Mouse (Mus musculus) forebrain, embryonic 14.5 days (tissue): ENCODE measurements around the gene Cpm. TPM values are rescaled to one million over a fixed set of nuclear protein-coding genes. Genes with fewer than 3 reads are reported as not detected.

Experiments
- ATAC-seq: fragments of 200-750 bp; cut with Nextera tagmentation; 2 replicates; pipeline ENCODE4 v1.8.0; 2017; ENCODE audit warnings: mild to moderate bottlenecking, moderate library complexity
- DNase-seq: peaks from one replicate; pipeline ENCODE4 v3.0.0-alpha.2; 2015; ENCODE audit warnings: low spot score
- H3K27ac ChIP-seq: fragments of 300-500 bp; sonication (generic); 2 replicates; pipeline ENCODE4 v1.5.1; 2014; ENCODE audit warnings: low read depth, mild to moderate bottlenecking, control low read depth, low read length, moderate library complexity
- H3K27me3 ChIP-seq: fragments of 300-500 bp; sonication (generic); replicated peaks from 2 replicates; pipeline ENCODE4 v1.6.1; 2014; ENCODE audit warnings: low read length, control low read depth, mixed read lengths; ENCODE audit not compliant: control insufficient read depth, insufficient read depth
- H3K36me3 ChIP-seq: fragments of 300-500 bp; sonication (generic); 2 replicates; pipeline ENCODE4 v1.6.1; 2014; ENCODE audit warnings: low read length, control low read depth; ENCODE audit not compliant: control insufficient read depth, insufficient read depth
- H3K4me1 ChIP-seq: fragments of 300-500 bp; sonication (generic); 2 replicates; pipeline ENCODE4 v1.6.1; 2014; ENCODE audit warnings: antibody characterized with exemption, low read length, control low read depth; ENCODE audit not compliant: control insufficient read depth, insufficient read depth
- H3K4me2 ChIP-seq: fragments of 300-500 bp; sonication (generic); 2 replicates; pipeline ENCODE4 v1.6.1; 2014; ENCODE audit warnings: mild to moderate bottlenecking, control low read depth, low read length
- H3K4me3 ChIP-seq: fragments of 300-500 bp; sonication (generic); 2 replicates; pipeline ENCODE4 v1.5.1; 2014; ENCODE audit warnings: low read depth, low read length, control low read depth
- H3K9ac ChIP-seq: fragments of 300-500 bp; sonication (generic); 2 replicates; pipeline ENCODE4 v1.6.1; 2014; ENCODE audit warnings: mild to moderate bottlenecking, low read length, control low read depth, moderate library complexity
- H3K9me3 ChIP-seq: fragments of 300-500 bp; sonication (generic); replicated peaks from 2 replicates; pipeline ENCODE4 v1.6.1; 2016; ENCODE audit warnings: low read length, control low read depth, mixed read lengths; ENCODE audit not compliant: control insufficient read depth
- WGBS: fragments of 180-500 bp; shearing (Covaris S2); extraction: QIAGEN DNeasy Blood & Tissue Kit; methylation state at CpG from one replicate; pipeline ENCODE4 v1.1.7; 2014; 5-methylcytosine and 5-hydroxymethylcytosine counted together
- polyA plus RNA-seq: library from polyadenylated mRNA; unstranded; fragments of >200 nt; fragmentation: Nextera tagmentation; extraction: Ambion mirVana; gene quantifications from 2 replicates; pipeline ENCODE4 v1.2.1, GENCODE M21; 2014

Cpm gene
- polyA plus RNA-seq, 1 experiment from 2014 or later = 6.1 TPM

- Histone ChIP-seq H3K27me3 (peaks cover 17% of the 10 kb centered on the region), H3K9ac (no peak overlapping the region), H3K4me2 (no peak overlapping the region), H3K9me3 (no peaks in the 10 kb centered on the region), H3K4me3 (no peak overlapping the region), H3K4me1 (peaks cover 5% of the 10 kb centered on the region), H3K27ac (no peak overlapping the region), H3K36me3 (no peaks in the 10 kb centered on the region)
- WGBS = 62% methylated on average over 3 of the region's 3 CpGs
- ATAC-seq = no peak
- no peak for DNase-seq
Observed at GRCm38 (mm10) chr10:117624222-117624621, 5.1 kb upstream of the Cpm start.

- H3K27ac ChIP-seq = no peak overlapping the region
- H3K4me2 ChIP-seq = no peak overlapping the region
- WGBS = 84% methylated on average over 9 of the region's 9 CpGs
- H3K27me3 ChIP-seq = peaks cover 23% of the 10 kb centered on the region
- H3K9ac ChIP-seq = no peak overlapping the region
- no peaks in the 10 kb centered on the region for H3K9me3 ChIP-seq
- no peak for DNase-seq
- peaks cover 5% of the 10 kb centered on the region for H3K4me1 ChIP-seq
- H3K36me3 ChIP-seq = no peaks in the 10 kb centered on the region
- ATAC-seq = no peak
- no peak overlapping the region for H3K4me3 ChIP-seq
Observed at GRCm38 (mm10) chr10:117624655-117625497, 4.4 kb upstream of the Cpm start.

- DNase-seq (no peak), ATAC-seq (no peak)
- H3K27ac ChIP-seq = no peak overlapping the region
- peaks cover 30% of the 10 kb centered on the region for H3K27me3 ChIP-seq
- no peak overlapping the region for H3K4me2 ChIP-seq
- H3K36me3 ChIP-seq = no peaks in the 10 kb centered on the region
- WGBS = 64% methylated on average over 9 of the region's 9 CpGs
- no peak overlapping the region for H3K4me3 ChIP-seq
- peaks cover 5% of the 10 kb centered on the region for H3K4me1 ChIP-seq
- no peaks in the 10 kb centered on the region for H3K9me3 ChIP-seq
- H3K9ac ChIP-seq = no peak overlapping the region
Observed at GRCm38 (mm10) chr10:117625500-117626296, 3.6 kb upstream of the Cpm start.

- Histone ChIP-seq H3K27ac (no peak overlapping the region), H3K4me1 (peaks cover 5% of the 10 kb centered on the region), H3K9me3 (no peaks in the 10 kb centered on the region), H3K4me3 (no peak overlapping the region), H3K27me3 (peaks cover 35% of the 10 kb centered on the region), H3K4me2 (no peak overlapping the region), H3K9ac (no peak overlapping the region), H3K36me3 (no peaks in the 10 kb centered on the region)
- WGBS = 85% methylated on average over 3 of the region's 3 CpGs
- DNase-seq = no peak
- ATAC-seq = no peak
Observed at GRCm38 (mm10) chr10:117626297-117626613, 3.0 kb upstream of the Cpm start.

DNA sequence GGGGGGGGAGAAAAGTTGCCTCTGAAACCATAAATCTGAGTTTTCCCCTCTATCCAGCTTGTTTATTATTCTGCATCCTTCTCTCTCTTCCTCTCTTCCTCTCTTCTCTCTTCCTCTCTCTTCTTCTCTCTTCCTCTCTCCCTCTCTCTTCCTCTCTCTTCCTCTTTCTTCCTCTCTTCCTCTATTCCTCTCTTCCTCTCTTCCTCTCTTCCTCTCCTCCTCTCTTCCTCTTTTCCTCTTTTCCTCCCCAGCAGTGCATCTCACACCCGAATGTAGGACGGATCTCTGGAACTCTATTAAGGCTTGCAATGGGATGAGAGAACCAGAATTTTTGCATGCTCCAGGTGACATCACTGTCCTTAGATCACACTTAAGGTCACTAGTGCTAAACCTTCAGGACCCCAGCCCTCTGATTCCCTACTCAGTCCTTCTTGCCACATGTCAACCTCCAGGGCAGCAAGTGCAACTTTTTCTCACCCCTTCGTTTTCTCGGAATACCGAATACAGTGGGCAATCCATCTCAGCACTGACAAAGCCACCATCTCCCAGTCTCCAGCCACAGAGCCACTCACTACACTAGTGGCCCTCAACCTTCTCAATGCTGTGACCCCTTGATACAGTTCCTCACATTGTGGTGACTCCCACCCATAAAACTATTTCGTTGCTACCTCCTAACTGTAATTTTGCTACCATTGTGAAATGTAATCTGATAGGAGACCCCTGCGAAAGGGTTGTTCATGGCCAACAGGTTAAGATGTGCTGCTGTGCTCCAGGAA, 2.3 kb upstream of the Cpm start:
- no peaks in the 10 kb centered on the region for H3K9me3 ChIP-seq
- no peak overlapping the region for H3K27ac ChIP-seq
- H3K9ac ChIP-seq = no peak overlapping the region
- DNase-seq = no peak
- ATAC-seq = no peak
- H3K36me3 ChIP-seq = no peaks in the 10 kb centered on the region
- 81% methylated on average over 7 of the region's 7 CpGs for WGBS
- H3K27me3 ChIP-seq = peaks cover 43% of the 10 kb centered on the region
- no peak overlapping the region for H3K4me2 ChIP-seq
- no peak overlapping the region for H3K4me3 ChIP-seq
- H3K4me1 ChIP-seq = peaks cover 5% of the 10 kb centered on the region

- Histone ChIP-seq H3K4me2 (no peak overlapping the region), H3K4me3 (no peak overlapping the region), H3K36me3 (no peaks in the 10 kb centered on the region), H3K4me1 (peaks cover 5% of the 10 kb centered on the region), H3K27me3 (peaks cover 43% of the 10 kb centered on the region), H3K27ac (no peak overlapping the region), H3K9me3 (no peaks in the 10 kb centered on the region), H3K9ac (no peak overlapping the region)
- 45% methylated on average over 7 of the region's 7 CpGs for WGBS
- DNase-seq = no peak
- no peak for ATAC-seq
Observed at GRCm38 (mm10) chr10:117627616-117627930, 1.7 kb upstream of the Cpm start.

GRCm38 (mm10) chr10:117627949-117628348, 1.4 kb upstream of the Cpm start:
- no peak for ATAC-seq

DNA sequence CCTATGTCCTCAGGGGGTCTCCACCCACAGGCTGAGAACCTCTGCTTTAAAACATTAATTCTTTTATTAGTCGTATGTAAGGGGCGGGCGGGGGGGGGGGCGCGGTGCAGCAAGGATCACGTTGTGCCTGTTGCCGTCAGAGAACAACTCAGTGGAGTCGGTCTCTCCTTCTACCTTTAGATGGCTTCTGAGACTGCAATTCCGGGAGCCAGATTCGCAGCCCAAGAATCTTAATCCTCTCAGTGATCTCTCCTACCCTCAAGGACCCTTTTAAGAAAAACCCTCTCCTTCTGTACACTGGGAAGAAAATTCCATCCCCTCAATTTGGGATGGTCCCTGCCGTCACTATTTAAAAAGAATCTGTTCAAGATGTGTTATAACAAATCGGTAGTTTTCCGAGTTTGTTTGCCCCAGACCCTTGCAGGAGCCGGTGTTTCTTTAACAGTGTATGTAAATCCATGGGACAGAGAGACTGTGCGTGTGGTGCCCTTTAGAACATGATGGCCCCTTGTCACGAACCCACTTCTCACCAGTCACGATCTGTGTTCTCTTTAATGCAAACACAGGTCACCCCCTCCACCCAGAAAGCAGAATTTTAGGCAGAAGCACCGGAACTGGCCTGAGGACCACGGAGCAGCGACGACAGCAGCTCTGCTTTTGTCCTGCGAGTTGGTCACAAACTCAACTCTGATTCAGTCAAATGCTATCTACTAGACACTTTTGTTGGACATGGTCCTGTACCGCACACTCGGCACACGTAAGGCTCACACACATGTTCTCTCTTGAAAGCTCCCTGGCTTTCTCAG, 734 bp upstream of the Cpm start:
- WGBS = under 1% methylated on average over 25 of the region's 25 CpGs
- Histone ChIP-seq H3K27me3 (peaks cover 43% of the 10 kb centered on the region), H3K4me1 (peaks cover 5% of the 10 kb centered on the region), H3K9me3 (no peaks in the 10 kb centered on the region), H3K4me3 (peak overlapping the region; percentile 47), H3K36me3 (no peaks in the 10 kb centered on the region), H3K27ac (no peak overlapping the region), H3K4me2 (peak overlapping the region; percentile 94), H3K9ac (peak overlapping the region; percentile 50; the same call in 1 of the 2 replicates)
- ATAC-seq (no peak), DNase-seq (peak; percentile 19)

More at GRCm38 (mm10) chr10:117627949-117628348, 1.4 kb upstream of the Cpm start:
- Histone ChIP-seq H3K9ac (no peak overlapping the region), H3K4me2 (no peak overlapping the region; the same call in 1 of the 2 replicates), H3K4me1 (peaks cover 5% of the 10 kb centered on the region), H3K36me3 (no peaks in the 10 kb centered on the region), H3K9me3 (no peaks in the 10 kb centered on the region), H3K27ac (no peak overlapping the region), H3K4me3 (no peak overlapping the region), H3K27me3 (peaks cover 43% of the 10 kb centered on the region)
- no peak for DNase-seq
- 35% methylated on average over 6 of the region's 6 CpGs for WGBS
